Mouse (Mus musculus): ENCODE data around the gene Zc3h7b.
A peak's percentile ranks its signal among the peaks of the same experiment; 100 is the strongest.

The Zc3h7b gene

GRCm38 (mm10) chr15:81797861-81798260, 53.0 kb downstream of the Zc3h7b start:
- DNase-seq = no peak

- DNase-seq = no peak
Measured at GRCm38 (mm10) chr15:81798421-81798820, 53.6 kb downstream of the Zc3h7b start.

- DNase-seq = no peak
Measured at GRCm38 (mm10) chr15:81800391-81800790, 55.5 kb downstream of the Zc3h7b start.

GRCm38 (mm10) chr15:81802001-81802890, 57.4 kb downstream of the Zc3h7b start, which contains the start of gene Tef:
Gene Tef, plus strand, starts transcription at chr15:81802421.
- DNase-seq = peak; percentile 74 to 76

- DNase-seq = no peak
Measured at GRCm38 (mm10) chr15:81802941-81803351, 58.1 kb downstream of the Zc3h7b start.

- DNase-seq = no peak
Measured at GRCm38 (mm10) chr15:81803425-81803951, 58.6 kb downstream of the Zc3h7b start.

GRCm38 (mm10) chr15:81804172-81804571, 59.3 kb downstream of the Zc3h7b start:
- no peak for DNase-seq

GRCm38 (mm10) chr15:81804883-81805282, 60.0 kb downstream of the Zc3h7b start:
- DNase-seq = no peak

GRCm38 (mm10) chr15:81805624-81806023, 60.8 kb downstream of the Zc3h7b start:
- DNase-seq = no peak

GRCm38 (mm10) chr15:81806621-81807404, 62.0 kb downstream of the Zc3h7b start:
- no peak for DNase-seq

GRCm38 (mm10) chr15:81808799-81809198, 63.9 kb downstream of the Zc3h7b start:
- no peak for DNase-seq

- DNase-seq = no peak
Measured at GRCm38 (mm10) chr15:81809550-81809949, 64.7 kb downstream of the Zc3h7b start.

GRCm38 (mm10) chr15:81810150-81810549, 65.3 kb downstream of the Zc3h7b start:
- peak; percentile 43 to 55 for DNase-seq

- peak; percentile 96 to 97 for DNase-seq
Measured at GRCm38 (mm10) chr15:81810671-81811598, 66.1 kb downstream of the Zc3h7b start.

- no peak for DNase-seq
Measured at GRCm38 (mm10) chr15:81811599-81811996, 66.7 kb downstream of the Zc3h7b start.

- no peak for DNase-seq
Measured at GRCm38 (mm10) chr15:81812287-81812686, 67.4 kb downstream of the Zc3h7b start.

- DNase-seq = no peak
Measured at GRCm38 (mm10) chr15:81812696-81813631, 68.1 kb downstream of the Zc3h7b start.

- DNase-seq = no peak
Measured at GRCm38 (mm10) chr15:81813986-81814705, 69.3 kb downstream of the Zc3h7b start.

- no peak for DNase-seq
Measured at GRCm38 (mm10) chr15:81814716-81815370, 70.0 kb downstream of the Zc3h7b start.

- DNase-seq = no peak
Measured at GRCm38 (mm10) chr15:81818404-81818803, 73.5 kb downstream of the Zc3h7b start.
